Mouse (Mus musculus) heart, postnatal 0 days (tissue): ENCODE measurements around the gene Rbfox2.

Source experiments
- CTCF ChIP-seq: IDR thresholded peaks from 2 replicates; pipeline ENCODE4 v1.5.1; 2016; ENCODE audit warnings: antibody characterized with exemption, control low read depth, low read depth
- EP300 ChIP-seq: IDR thresholded peaks from 2 replicates; pipeline ENCODE4 v1.6.1; 2016; ENCODE audit warnings: antibody characterized with exemption, low read depth

- TF ChIP-seq EP300 (no peak), CTCF (no peak)
Measured at GRCm38 (mm10) chr15:77250806-77251205, 56.0 kb downstream of the Rbfox2 start.
